Mouse (Mus musculus) megakaryocyte, embryonic 14.5 days (primary cell): ENCODE measurements around the gene Abcg1. TPM values are rescaled to one million over a fixed set of nuclear protein-coding genes. Genes with fewer than 3 reads are reported as not detected.

Experiments used
- H3K27me3 ChIP-seq: replicated peaks from 2 replicates; pipeline ENCODE3; 2012; ENCODE audit warnings: inconsistent platforms
- H3K36me3 ChIP-seq: replicated peaks from 2 replicates; pipeline ENCODE3; 2012; ENCODE audit warnings: low read length, inconsistent platforms, mixed read lengths
- H3K4me1 ChIP-seq: 2 replicates; pipeline ENCODE4 v1.6.1; 2012; ENCODE audit warnings: inconsistent platforms
- H3K4me3 ChIP-seq: replicated peaks from 2 replicates; pipeline ENCODE3; 2012; ENCODE audit warnings: moderate library complexity, mild to moderate bottlenecking, inconsistent platforms
- H3K9me3 ChIP-seq: 2 replicates; pipeline ENCODE4 v1.6.1; 2012; ENCODE audit warnings: inconsistent platforms
- FLI1 ChIP-seq: IDR thresholded peaks from 2 replicates; pipeline ENCODE4 v1.6.1; 2012; ENCODE audit warnings: low read length, inconsistent platforms, mixed read lengths
- GATA1 ChIP-seq: IDR thresholded peaks from 3 replicates; pipeline ENCODE4 v1.6.1; 2012; ENCODE audit warnings: mixed read lengths, low read length, inconsistent platforms, borderline replicate concordance
- polyA plus RNA-seq: library from polyadenylated mRNA; stranded (reverse); fragments of >175 nt; gene quantifications from 2 replicates; pipeline ENCODE4 v1.2.3, GENCODE M21; 2012; ENCODE audit warnings: low replicate concordance; ENCODE audit not compliant: insufficient read depth

The Abcg1 gene
- polyA plus RNA-seq, 1 experiment: 7.8 TPM

GRCm38 (mm10) chr17:31091023-31091735, 33.7 kb downstream of the Abcg1 start:
- Histone ChIP-seq H3K36me3 (peaks cover 57% of the 10 kb centered on the region), H3K9me3 (peaks cover 30% of the 10 kb centered on the region), H3K4me3 (peak overlapping the region; percentile 9), H3K4me1 (peaks cover 68% of the 10 kb centered on the region), H3K27me3 (peaks cover 4% of the 10 kb centered on the region)
- TF ChIP-seq FLI1 (no peak), GATA1 (no peak)

GRCm38 (mm10) chr17:31094781-31095180, 37.3 kb downstream of the Abcg1 start:
- TF ChIP-seq FLI1 (no peak), GATA1 (no peak)
- Histone ChIP-seq H3K9me3 (peaks cover 37% of the 10 kb centered on the region), H3K27me3 (peaks cover 4% of the 10 kb centered on the region), H3K4me1 (peaks cover 63% of the 10 kb centered on the region), H3K4me3 (no peak overlapping the region), H3K36me3 (peaks cover 79% of the 10 kb centered on the region)

- Histone ChIP-seq H3K9me3 (peaks cover 37% of the 10 kb centered on the region), H3K36me3 (peaks cover 82% of the 10 kb centered on the region), H3K4me3 (no peak overlapping the region), H3K4me1 (peaks cover 61% of the 10 kb centered on the region), H3K27me3 (peaks cover 6% of the 10 kb centered on the region)
- TF ChIP-seq GATA1 (no peak), FLI1 (no peak)
Observed at GRCm38 (mm10) chr17:31095570-31095969, 38.1 kb downstream of the Abcg1 start.

DNA sequence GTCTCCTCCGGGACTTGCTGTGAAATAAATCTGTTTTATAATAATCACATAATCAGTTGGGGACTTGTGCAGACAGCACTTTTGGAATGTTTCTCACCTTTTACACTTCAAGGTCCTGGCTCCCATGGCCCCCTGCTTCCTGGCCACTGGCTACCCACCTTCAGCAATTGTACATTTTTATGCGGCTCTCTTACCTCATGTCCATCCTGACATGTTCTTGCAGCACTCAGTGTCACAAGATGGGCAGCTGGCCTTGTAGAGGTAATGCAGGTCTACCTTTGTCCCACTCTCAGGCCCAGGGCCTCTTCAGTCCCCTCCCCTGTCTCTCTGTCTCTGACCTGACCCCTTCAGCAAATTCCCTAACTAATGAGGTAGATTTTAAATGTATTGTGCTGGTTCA, 39.4 kb downstream of the Abcg1 start:
- peaks cover 88% of the 10 kb centered on the region for H3K36me3 ChIP-seq
- peaks cover 6% of the 10 kb centered on the region for H3K27me3 ChIP-seq
- H3K4me3 ChIP-seq: no peak overlapping the region
- H3K4me1 ChIP-seq: peaks cover 51% of the 10 kb centered on the region
- H3K9me3 ChIP-seq: peaks cover 37% of the 10 kb centered on the region
- no peak for TF ChIP-seq GATA1
- TF ChIP-seq FLI1: no peak

- Histone ChIP-seq H3K36me3 (peaks cover 88% of the 10 kb centered on the region), H3K4me3 (no peak overlapping the region), H3K9me3 (peaks cover 22% of the 10 kb centered on the region), H3K27me3 (peaks cover 8% of the 10 kb centered on the region), H3K4me1 (peaks cover 38% of the 10 kb centered on the region)
- no peak for TF ChIP-seq FLI1
- TF ChIP-seq GATA1: no peak
Observed at GRCm38 (mm10) chr17:31098788-31099187, 41.3 kb downstream of the Abcg1 start.

DNA sequence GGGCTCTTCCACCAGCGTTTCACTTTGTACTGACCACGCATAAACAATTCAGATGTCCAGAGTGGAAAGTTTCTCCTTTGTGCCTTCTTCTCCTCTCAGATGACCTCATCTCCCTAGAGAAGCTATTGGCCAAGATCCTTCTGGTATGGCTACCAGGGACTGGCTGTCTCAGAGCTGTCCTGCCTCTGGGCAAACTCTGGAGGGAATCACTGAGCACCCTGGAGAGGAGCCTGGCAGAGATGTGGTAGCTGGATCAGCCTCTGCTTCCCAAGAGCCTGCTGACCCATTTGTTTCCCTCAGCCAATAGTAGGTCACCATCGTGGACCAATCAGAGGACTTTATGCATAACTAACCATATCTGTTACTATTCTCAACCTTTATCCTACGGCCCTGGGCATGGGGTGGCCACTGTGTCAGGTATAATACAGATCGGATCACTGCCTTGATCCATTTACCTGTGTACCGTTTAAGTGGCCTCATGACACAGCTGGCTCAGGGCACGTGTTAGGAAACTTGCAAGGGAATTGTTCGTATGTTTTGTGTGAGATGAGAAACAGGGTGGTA, 45.6 kb downstream of the Abcg1 start:
- Histone ChIP-seq H3K9me3 (no peaks in the 10 kb centered on the region), H3K36me3 (peaks cover 89% of the 10 kb centered on the region), H3K27me3 (peaks cover 8% of the 10 kb centered on the region)

DNA sequence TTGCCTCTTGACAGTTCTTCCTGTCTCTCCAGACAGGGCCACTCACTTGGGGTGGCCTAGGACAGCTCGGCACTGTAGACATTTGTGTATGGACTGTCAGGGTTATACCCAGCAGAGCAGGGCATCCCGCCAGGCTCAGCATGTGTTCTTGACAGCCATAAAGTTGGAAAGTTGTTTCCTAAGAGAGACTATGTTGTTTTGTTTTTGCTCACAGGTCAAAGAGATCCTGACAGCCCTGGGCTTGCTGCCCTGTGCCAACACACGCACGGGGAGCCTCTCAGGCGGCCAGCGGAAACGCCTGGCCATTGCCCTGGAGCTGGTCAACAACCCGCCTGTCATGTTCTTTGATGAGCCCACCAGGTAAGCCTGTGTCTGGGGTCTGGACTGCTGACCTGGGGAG, 46.3 kb downstream of the Abcg1 start:
- Histone ChIP-seq H3K9me3 (no peaks in the 10 kb centered on the region), H3K36me3 (peaks cover 91% of the 10 kb centered on the region), H3K4me1 (peaks cover 18% of the 10 kb centered on the region), H3K4me3 (no peak overlapping the region), H3K27me3 (peaks cover 10% of the 10 kb centered on the region)
- TF ChIP-seq GATA1 (no peak), FLI1 (no peak)

More for the DNA sequence above, 45.6 kb downstream of the Abcg1 start:
- TF ChIP-seq GATA1 (no peak), FLI1 (no peak)
- H3K4me3 ChIP-seq: no peak overlapping the region
- H3K4me1 ChIP-seq: peaks cover 24% of the 10 kb centered on the region

DNA sequence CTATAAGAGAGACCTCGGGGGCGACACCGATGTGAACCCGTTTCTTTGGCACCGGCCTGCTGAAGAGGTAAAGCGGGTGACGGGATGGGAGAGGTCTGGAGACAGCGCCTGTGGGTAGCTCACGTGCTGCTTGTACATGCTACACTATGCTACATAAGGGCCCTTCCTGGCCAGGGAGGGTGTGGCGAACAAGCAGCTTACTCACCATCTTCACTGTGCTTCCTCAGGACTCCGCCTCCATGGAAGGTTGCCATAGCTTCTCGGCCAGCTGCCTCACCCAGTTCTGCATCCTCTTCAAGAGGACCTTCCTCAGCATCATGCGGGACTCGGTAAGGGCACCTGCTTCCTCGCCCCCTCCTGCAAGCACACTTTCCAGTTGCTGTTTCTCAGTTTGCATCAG, 50.9 kb downstream of the Abcg1 start:
- no peak for TF ChIP-seq GATA1
- no peak for TF ChIP-seq FLI1
- Histone ChIP-seq H3K9me3 (no peaks in the 10 kb centered on the region), H3K36me3 (peaks cover 99% of the 10 kb centered on the region), H3K4me1 (no peaks in the 10 kb centered on the region; the same call in 1 of the 2 replicates), H3K27me3 (peaks cover 6% of the 10 kb centered on the region), H3K4me3 (peak overlapping the region; percentile 2)

DNA sequence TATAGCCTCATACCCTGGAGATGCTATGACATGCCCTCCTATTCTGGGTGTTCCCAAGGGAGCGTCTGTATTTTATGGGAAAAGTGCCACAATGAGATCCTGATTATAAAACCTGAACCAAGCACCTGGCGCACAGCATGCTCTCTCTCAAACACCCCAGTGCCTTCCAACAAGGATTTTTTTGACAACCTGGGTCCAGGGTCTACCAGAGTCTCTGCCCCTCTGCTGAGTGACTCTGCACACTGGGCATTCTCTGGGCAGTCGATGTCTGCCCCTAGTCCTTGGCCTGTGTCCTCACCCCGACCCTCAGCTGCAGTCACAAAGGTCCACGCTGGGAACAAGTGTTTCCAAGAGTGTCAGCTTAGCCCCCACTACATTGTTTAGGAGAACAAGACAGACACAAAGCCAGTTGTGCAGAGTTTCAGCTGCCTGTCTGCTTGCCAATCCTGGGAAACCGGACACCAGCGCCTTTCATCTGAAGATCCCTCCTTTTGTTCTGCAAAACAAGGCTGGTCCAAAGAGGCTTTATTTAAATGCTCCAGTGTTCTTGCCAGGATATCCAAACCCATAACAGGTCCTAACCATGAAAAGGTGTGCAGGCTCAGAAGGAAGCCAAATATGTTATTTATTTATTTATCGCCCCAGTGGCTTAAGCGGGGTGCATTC, 55.8 kb downstream of the Abcg1 start:
- Histone ChIP-seq H3K36me3 (peaks cover 96% of the 10 kb centered on the region), H3K9me3 (no peaks in the 10 kb centered on the region), H3K4me1 (no peaks in the 10 kb centered on the region), H3K27me3 (peaks cover 3% of the 10 kb centered on the region), H3K4me3 (no peak overlapping the region)
- no peak for TF ChIP-seq GATA1
- no peak for TF ChIP-seq FLI1

DNA sequence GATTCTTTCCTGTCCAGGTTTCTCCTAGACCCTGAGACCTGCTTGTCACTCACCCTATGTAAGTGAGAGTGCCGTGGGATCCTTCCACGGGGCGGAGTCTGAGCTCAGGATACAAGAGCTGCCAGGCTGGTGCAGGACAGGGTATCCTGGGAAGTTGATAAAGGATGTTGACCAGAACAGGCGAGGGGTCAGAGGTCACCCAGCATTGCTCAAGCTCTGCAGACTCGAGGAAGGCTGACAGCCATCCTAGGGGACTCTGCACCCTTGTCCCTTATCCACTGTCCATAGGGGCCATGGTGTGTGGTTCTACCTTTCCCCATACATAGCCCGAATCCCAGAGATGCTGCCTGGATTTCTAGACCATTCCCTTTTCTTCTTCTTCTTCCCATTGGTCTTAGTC, 58.6 kb downstream of the Abcg1 start:
- no peaks in the 10 kb centered on the region for H3K9me3 ChIP-seq
- TF ChIP-seq GATA1 (no peak), FLI1 (no peak)
- peaks cover 3% of the 10 kb centered on the region for H3K27me3 ChIP-seq
- H3K4me3 ChIP-seq: no peak overlapping the region
- no peaks in the 10 kb centered on the region for H3K4me1 ChIP-seq
- peaks cover 72% of the 10 kb centered on the region for H3K36me3 ChIP-seq
